Mouse (Mus musculus) liver, embryonic 13.5 days (tissue): ENCODE results near the gene Hipk3. TPM values are rescaled to one million over a fixed set of nuclear protein-coding genes. Genes with fewer than 3 reads are reported as not detected.

Experiments
- ATAC-seq: fragments of 200-750 bp; cut with Nextera tagmentation; 2 replicates; pipeline ENCODE4 v1.8.0; 2017; ENCODE audit warnings: low read depth, mild to moderate bottlenecking, moderate number of reproducible peaks, moderate library complexity
- DNase-seq: peaks from one replicate; pipeline ENCODE4 v3.0.0; 2022
- H3K27ac ChIP-seq: fragments of 300-500 bp; sonication (generic); 2 replicates; pipeline ENCODE4 v1.5.1; 2015; ENCODE audit warnings: moderate library complexity, mild to moderate bottlenecking, inconsistent platforms
- H3K27me3 ChIP-seq: fragments of 300-500 bp; sonication (generic); 2 replicates; pipeline ENCODE4 v1.6.1; 2015; ENCODE audit warnings: mild to moderate bottlenecking, inconsistent platforms
- H3K36me3 ChIP-seq: fragments of 300-500 bp; sonication (generic); 2 replicates; pipeline ENCODE4 v1.6.1; 2015; ENCODE audit warnings: mild to moderate bottlenecking, inconsistent platforms
- H3K4me1 ChIP-seq: fragments of 300-500 bp; sonication (generic); replicated peaks from 2 replicates; pipeline ENCODE4 v1.6.1; 2015; ENCODE audit warnings: inconsistent platforms
- H3K4me2 ChIP-seq: fragments of 300-500 bp; sonication (generic); 2 replicates; pipeline ENCODE4 v1.6.1; 2015; ENCODE audit warnings: inconsistent platforms, mild to moderate bottlenecking, moderate library complexity
- H3K4me3 ChIP-seq: fragments of 300-500 bp; sonication (generic); replicated peaks from 2 replicates; pipeline ENCODE4 v1.5.1; 2015; ENCODE audit warnings: mild to moderate bottlenecking, inconsistent platforms
- H3K9ac ChIP-seq: fragments of 300-500 bp; sonication (generic); 2 replicates; pipeline ENCODE4 v1.6.1; 2015; ENCODE audit warnings: mild to moderate bottlenecking, inconsistent platforms
- H3K9me3 ChIP-seq: fragments of 300-500 bp; sonication (generic); replicated peaks from 2 replicates; pipeline ENCODE4 v1.6.1; 2016; ENCODE audit warnings: inconsistent platforms
- WGBS: fragments of 180-500 bp; shearing (Covaris S2); methylation state at CpG from one replicate; pipeline ENCODE4 v1.1.7; 2015; ENCODE audit not compliant: insufficient replicate concordance; 5-methylcytosine and 5-hydroxymethylcytosine counted together
- microRNA counts: library from miRNA; unstranded; fragments of <30 nt; microRNA quantifications from one replicate; lab custom pipeline; 2016
- microRNA-seq: library from miRNA; unstranded; fragments of <30 nt; microRNA quantifications from one replicate; pipeline ENCODE4, GENCODE M21; 2016
- polyA plus RNA-seq: library from polyadenylated mRNA; unstranded; fragments of >200 nt; fragmentation: Nextera tagmentation; extraction: Ambion mirVana; gene quantifications from 2 replicates; pipeline ENCODE4 v1.2.1, GENCODE M21; 2015

The Hipk3 gene
- polyA plus RNA-seq, 1 experiment from 2014 or later = 5.3 TPM

GRCm38 (mm10) chr2:104385941-104386340 is 108.3 kb downstream of the Hipk3 start:
- H3K27me3 ChIP-seq = no peaks in the 10 kb centered on the region
- no peak overlapping the region for H3K4me2 ChIP-seq
- no peaks in the 10 kb centered on the region for H3K36me3 ChIP-seq
- ATAC-seq (no peak), DNase-seq (no peak)
- 74% methylated on average over 2 of the region's 2 CpGs for WGBS
- H3K27ac ChIP-seq = no peak overlapping the region
- H3K9ac ChIP-seq = no peak overlapping the region
- no peaks in the 10 kb centered on the region for H3K9me3 ChIP-seq
- no peaks in the 10 kb centered on the region for H3K4me1 ChIP-seq
- H3K4me3 ChIP-seq = no peak overlapping the region

DNA sequence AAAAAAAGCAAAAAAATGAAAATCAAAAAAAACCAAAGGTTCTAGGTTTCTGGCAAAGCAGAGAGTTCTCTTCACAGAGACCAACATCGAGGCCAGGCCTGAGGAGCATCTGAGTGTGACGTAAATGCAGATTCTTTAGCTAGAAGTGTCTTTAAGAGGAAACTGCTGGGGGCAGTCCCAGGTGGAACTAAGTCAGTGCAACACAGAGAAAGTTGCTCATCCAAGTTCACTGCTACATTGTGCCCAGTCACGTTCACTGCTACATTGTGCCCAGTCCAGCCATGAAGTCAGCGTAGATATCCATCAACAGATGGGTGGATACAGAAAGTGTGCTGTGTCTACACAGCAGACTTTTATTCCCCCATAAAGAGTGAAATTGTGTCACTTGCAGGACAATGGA is 110.7 kb downstream of the Hipk3 start:
- Histone ChIP-seq H3K27ac (no peak overlapping the region), H3K9me3 (no peaks in the 10 kb centered on the region), H3K27me3 (peaks cover 9% of the 10 kb centered on the region), H3K4me3 (no peak overlapping the region), H3K36me3 (no peaks in the 10 kb centered on the region), H3K4me2 (no peak overlapping the region), H3K4me1 (no peaks in the 10 kb centered on the region), H3K9ac (no peak overlapping the region)
- WGBS = 64% methylated on average over 4 of the region's 4 CpGs
- ATAC-seq = no peak
- DNase-seq = no peak

- Histone ChIP-seq H3K4me3 (no peak overlapping the region), H3K9ac (no peak overlapping the region), H3K27me3 (peaks cover 12% of the 10 kb centered on the region), H3K27ac (no peak overlapping the region), H3K4me2 (no peak overlapping the region), H3K9me3 (no peaks in the 10 kb centered on the region), H3K4me1 (no peaks in the 10 kb centered on the region), H3K36me3 (no peaks in the 10 kb centered on the region)
- ATAC-seq (no peak), DNase-seq (no peak)
- 60% methylated on average over 6 of the region's 6 CpGs for WGBS
Measured at GRCm38 (mm10) chr2:104382813-104383212, 111.4 kb downstream of the Hipk3 start.

GRCm38 (mm10) chr2:104379304-104379703 is 114.9 kb downstream of the Hipk3 start:
- Histone ChIP-seq H3K27me3 (peaks cover 12% of the 10 kb centered on the region), H3K4me1 (no peaks in the 10 kb centered on the region), H3K4me2 (no peak overlapping the region), H3K27ac (no peak overlapping the region), H3K9ac (no peak overlapping the region), H3K9me3 (no peaks in the 10 kb centered on the region), H3K4me3 (no peak overlapping the region), H3K36me3 (no peaks in the 10 kb centered on the region)
- WGBS = 21% methylated on average over 7 of the region's 7 CpGs
- no peak for DNase-seq
- ATAC-seq = no peak

- DNase-seq (no peak), ATAC-seq (no peak)
- H3K9ac ChIP-seq = no peak overlapping the region
- H3K27me3 ChIP-seq = peaks cover 12% of the 10 kb centered on the region
- no peak overlapping the region for H3K4me3 ChIP-seq
- no peaks in the 10 kb centered on the region for H3K36me3 ChIP-seq
- no peaks in the 10 kb centered on the region for H3K9me3 ChIP-seq
- 33% methylated on average over 3 of the region's 3 CpGs for WGBS
- H3K4me1 ChIP-seq = no peaks in the 10 kb centered on the region
- H3K4me2 ChIP-seq = no peak overlapping the region
- no peak overlapping the region for H3K27ac ChIP-seq
Measured at GRCm38 (mm10) chr2:104378791-104379190, 115.5 kb downstream of the Hipk3 start.

DNA sequence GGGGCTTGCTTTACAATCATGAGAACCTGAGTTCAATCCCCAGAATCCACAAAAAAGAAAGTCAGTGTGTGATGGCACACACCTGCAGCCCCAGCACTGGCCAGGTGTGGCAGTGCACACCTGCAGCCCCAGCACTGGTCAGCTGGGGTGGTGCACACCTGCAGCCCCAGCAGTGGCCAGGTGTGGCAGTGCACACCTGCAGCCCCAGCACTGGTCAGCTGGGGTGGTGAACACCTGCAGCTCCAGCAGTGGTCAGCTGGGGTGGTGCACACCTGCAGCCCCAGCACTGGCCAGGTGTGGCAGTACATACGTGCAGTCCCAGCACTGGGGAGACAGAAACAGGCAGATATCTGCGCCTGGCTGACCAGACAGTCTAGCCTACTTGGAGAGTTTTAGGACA is 116.3 kb downstream of the Hipk3 start:
- DNase-seq (no peak), ATAC-seq (no peak)
- Histone ChIP-seq H3K4me3 (no peak overlapping the region), H3K9me3 (no peaks in the 10 kb centered on the region), H3K4me2 (no peak overlapping the region), H3K36me3 (no peaks in the 10 kb centered on the region), H3K27me3 (peaks cover 12% of the 10 kb centered on the region), H3K9ac (no peak overlapping the region), H3K27ac (no peak overlapping the region), H3K4me1 (no peaks in the 10 kb centered on the region)
- 53% methylated on average over 2 of the region's 2 CpGs for WGBS

MicroRNAs encoded within 50 kb of the gene (microRNA counts, 519-probe panel; counts per million panel counts)
- 114 counts per million for microRNA mmu-miR-1902 (lab: Ali Mortazavi, UCI)

Small RNA genes within 50 kb of the gene (microRNA-seq; reads per million reads assigned to microRNA genes)
- 0.88 reads per million for gene Mir1902

Other genes starting within 250 kb of the Hipk3 start
- 0.01 and 0.05 TPM in 2 replicates for gene D430041D05Rik, start 83.4 kb downstream of the Hipk3 start, polyA plus RNA-seq
- gene Cstf3, start 96.1 kb upstream of the Hipk3 start, polyA plus RNA-seq = 31.0 and 38.2 TPM in 2 replicates
- gene Tcp11l1, start 217.7 kb upstream of the Hipk3 start, polyA plus RNA-seq = 6.8 and 6.9 TPM in 2 replicates
- not detected in 2 replicates for gene Pin1rt1, start 221.9 kb upstream of the Hipk3 start, polyA plus RNA-seq
- 9.8 and 13.2 TPM in 2 replicates for gene Depdc7, start 248.4 kb upstream of the Hipk3 start, polyA plus RNA-seq